Comparison of ENCODE assay signal across 29 mouse cellular contexts in genomic region chr8:49255954-49256353, GRCm38 (mm10).
"Had no signal": no experiment of that assay in that cellular context is flagged by ENCODE, and none has a peak within 500 bp of the region (broad histone marks: within the 10 kb centered on the region; RNA-seq: fewer than 3 reads in every experiment).

No protein-coding gene starts in this region.

- H3K27ac ChIP-seq: embryonic facial prominence, embryonic 12.5 days; embryonic facial prominence, embryonic 13.5 days; forebrain, embryonic 10.5 days; forebrain, embryonic 12.5 days; forebrain, embryonic 13.5 days; forebrain, embryonic 15.5 days; gastrocnemius, adult 2 months; heart, adult 2 months; heart, embryonic 10.5 days had no signal

- H3K4me1 ChIP-seq: embryonic facial prominence, embryonic 12.5 days; embryonic facial prominence, embryonic 13.5 days; forebrain, embryonic 12.5 days; forebrain, embryonic 13.5 days; forebrain, embryonic 15.5 days; heart, embryonic 10.5 days had no signal

- H3K4me2 ChIP-seq: embryonic facial prominence, embryonic 12.5 days; embryonic facial prominence, embryonic 13.5 days; forebrain, embryonic 12.5 days; forebrain, embryonic 13.5 days; forebrain, embryonic 15.5 days; heart, embryonic 11.5 days had no signal

- DNase-seq: cerebellum, adult 2 months; cerebellum, adult 8-10 months; cerebellum, adult 9-10 months; cerebellum, adult 9-11 months; cerebellum, postnatal 10 days; cerebellum, postnatal 14 days; cerebellum, postnatal 25 days; cerebellum, postnatal 36 days; embryo, embryonic 11 days; forebrain, postnatal 0 days; gastrocnemius, adult 2 months; gastrocnemius, postnatal 10 days; gastrocnemius, postnatal 14 days; gastrocnemius, postnatal 25 days; gastrocnemius, postnatal 36 days; heart, adult 11 months; heart, adult 18-20 months; heart, adult 2 months had no signal

- H3K9ac ChIP-seq: embryonic facial prominence, embryonic 12.5 days; embryonic facial prominence, embryonic 13.5 days; forebrain, embryonic 12.5 days; forebrain, embryonic 13.5 days; forebrain, embryonic 15.5 days; forebrain, postnatal 0 days had no signal

- H3K9me3 ChIP-seq: embryonic facial prominence, embryonic 12.5 days; embryonic facial prominence, embryonic 13.5 days; forebrain, embryonic 10.5 days; forebrain, embryonic 12.5 days; forebrain, embryonic 13.5 days; forebrain, embryonic 15.5 days; heart, embryonic 10.5 days had no signal

- H3K36me3 ChIP-seq: embryonic facial prominence, embryonic 12.5 days; embryonic facial prominence, embryonic 13.5 days; forebrain, embryonic 10.5 days; forebrain, embryonic 12.5 days; forebrain, embryonic 15.5 days; heart, embryonic 10.5 days had no signal

- H3K4me3 ChIP-seq: embryonic facial prominence, embryonic 12.5 days; embryonic facial prominence, embryonic 13.5 days; erythroblast, embryonic 14.5 days; forebrain, embryonic 10.5 days; forebrain, embryonic 12.5 days; forebrain, embryonic 13.5 days; forebrain, embryonic 15.5 days; gastrocnemius, adult 2 months; heart, adult 2 months; heart, embryonic 10.5 days had no signal

- H3K27me3 ChIP-seq: embryonic facial prominence, embryonic 12.5 days; embryonic facial prominence, embryonic 13.5 days; forebrain, embryonic 12.5 days; forebrain, embryonic 13.5 days; forebrain, embryonic 15.5 days had no signal

- ATAC-seq: forebrain, embryonic 13.5 days; forebrain, embryonic 14.5 days; forebrain, embryonic 15.5 days; forebrain, embryonic 16.5 days; forebrain, postnatal 0 days had no signal
